Mouse (Mus musculus): ENCODE results near the gene Defb26. TPM values are rescaled to one million over a fixed set of nuclear protein-coding genes. Genes with fewer than 3 reads are reported as not detected.
A peak's percentile ranks its signal among the peaks of the same experiment; 100 is the strongest.

The Defb26 gene
- not detected in 2 replicates for polyA plus RNA-seq (2012; ENCODE audit: insufficient read depth, insufficient read length, low replicate concordance, missing spikeins)

GRCm38 (mm10) chr2:152511592-152511991 is at the start of gene Defb26:
Gene Defb26, minus strand, starts transcription at chr2:152511692.
- TF ChIP-seq CTCF (IDR thresholded peaks at IDR 0.05; ENCODE audit: insufficient read depth, low read depth, low read length) (no peak), POLR2A (IDR thresholded peaks at IDR 0.05; ENCODE audit: insufficient read depth, low read depth, low read length) (no peak)
- no peak within 1 kb of the TSS for H3K27ac ChIP-seq (ENCODE audit: insufficient read depth, low read depth, low read length)
- no peaks in the 10 kb centered on the region for H3K4me1 ChIP-seq (ENCODE audit: control insufficient read depth, insufficient read depth, low read length)
- no peak within 1 kb of the TSS for H3K4me3 ChIP-seq (ENCODE audit: insufficient read depth, low read depth, low read length)
- 81% methylated on average over 1 of the region's 1 CpGs for WGBS

- 89% methylated on average over 7 of the region's 7 CpGs for WGBS
- no peak overlapping the region for H3K4me3 ChIP-seq (ENCODE audit: insufficient read depth, low read depth, low read length)
These were observed 45.2 kb upstream of the Defb26 start for GRCm38 (mm10) chr2:152556655-152557054.

GRCm38 (mm10) chr2:152553774-152554423 is 42.4 kb upstream of the Defb26 start:
- Histone ChIP-seq H3K27ac (ENCODE audit: insufficient read depth, low read depth, low read length) (no peak overlapping the region), H3K4me1 (ENCODE audit: control insufficient read depth, insufficient read depth, low read length) (no peaks in the 10 kb centered on the region), H3K4me3 (ENCODE audit: insufficient read depth, low read depth, low read length) (no peak overlapping the region)
- 10% methylated on average over 16 of the region's 16 CpGs for WGBS
- TF ChIP-seq POLR2A (IDR thresholded peaks at IDR 0.05; ENCODE audit: insufficient read depth, low read depth, low read length) (no peak), CTCF (IDR thresholded peaks at IDR 0.05; ENCODE audit: insufficient read depth, low read depth, low read length) (peak; percentile 84)

More at GRCm38 (mm10) chr2:152556655-152557054, 45.2 kb upstream of the Defb26 start:
- TF ChIP-seq POLR2A (IDR thresholded peaks at IDR 0.05; ENCODE audit: insufficient read depth, low read depth, low read length): no peak
- no peak for TF ChIP-seq CTCF (IDR thresholded peaks at IDR 0.05; ENCODE audit: insufficient read depth, low read depth, low read length)
- no peak overlapping the region for H3K27ac ChIP-seq (ENCODE audit: insufficient read depth, low read depth, low read length)
- no peaks in the 10 kb centered on the region for H3K4me1 ChIP-seq (ENCODE audit: control insufficient read depth, insufficient read depth, low read length)

DNA sequence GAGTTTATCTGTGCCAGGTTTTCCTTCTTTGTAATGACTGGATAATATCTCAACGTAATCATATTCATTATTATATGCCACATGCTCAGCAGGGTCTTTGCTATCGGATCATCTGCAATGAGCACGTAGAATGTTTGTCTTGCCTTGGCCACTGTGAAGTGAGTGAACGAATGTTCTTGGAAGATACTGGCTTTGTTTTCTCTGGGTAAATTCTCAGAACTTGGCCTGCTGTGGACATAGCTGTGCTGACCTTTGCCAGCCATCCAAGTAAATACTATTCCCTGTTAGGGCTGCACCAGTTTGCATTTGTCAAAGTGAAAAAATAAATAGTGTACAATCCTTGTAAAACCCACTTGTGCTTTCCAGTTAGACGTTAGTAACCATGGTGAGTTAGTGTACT is 36.6 kb upstream of the Defb26 start:
- TF ChIP-seq POLR2A (IDR thresholded peaks at IDR 0.05; ENCODE audit: insufficient read depth, low read depth, low read length) (no peak), CTCF (IDR thresholded peaks at IDR 0.05; ENCODE audit: insufficient read depth, low read depth, low read length) (no peak)
- 0 out of 2 replicates have a peak, but pooled peaks cover 2% of the 10 kb centered on the region for H3K4me1 ChIP-seq (ENCODE audit: control insufficient read depth, insufficient read depth, low read length)
- WGBS: 83% methylated on average over 5 of the region's 5 CpGs

GRCm38 (mm10) chr2:152544691-152545090 is 33.2 kb upstream of the Defb26 start:
- H3K4me3 ChIP-seq (ENCODE audit: insufficient read depth, low read depth, low read length): no peak overlapping the region
- TF ChIP-seq POLR2A (IDR thresholded peaks at IDR 0.05; ENCODE audit: insufficient read depth, low read depth, low read length): no peak
- 0 out of 2 replicates have a peak, but pooled peaks have one; percentile 11 for TF ChIP-seq CTCF (IDR thresholded peaks at IDR 0.05; ENCODE audit: insufficient read depth, low read depth, low read length)
- H3K27ac ChIP-seq (ENCODE audit: insufficient read depth, low read depth, low read length): no peak overlapping the region
- H3K4me1 ChIP-seq (ENCODE audit: control insufficient read depth, insufficient read depth, low read length): 0 out of 2 replicates have a peak, but pooled peaks cover 2% of the 10 kb centered on the region
- 19% methylated on average over 4 of the region's 4 CpGs for WGBS

More for the DNA sequence above, 36.6 kb upstream of the Defb26 start:
- no peak overlapping the region for H3K4me3 ChIP-seq (ENCODE audit: insufficient read depth, low read depth, low read length)
- H3K27ac ChIP-seq (ENCODE audit: insufficient read depth, low read depth, low read length): no peak overlapping the region

DNA sequence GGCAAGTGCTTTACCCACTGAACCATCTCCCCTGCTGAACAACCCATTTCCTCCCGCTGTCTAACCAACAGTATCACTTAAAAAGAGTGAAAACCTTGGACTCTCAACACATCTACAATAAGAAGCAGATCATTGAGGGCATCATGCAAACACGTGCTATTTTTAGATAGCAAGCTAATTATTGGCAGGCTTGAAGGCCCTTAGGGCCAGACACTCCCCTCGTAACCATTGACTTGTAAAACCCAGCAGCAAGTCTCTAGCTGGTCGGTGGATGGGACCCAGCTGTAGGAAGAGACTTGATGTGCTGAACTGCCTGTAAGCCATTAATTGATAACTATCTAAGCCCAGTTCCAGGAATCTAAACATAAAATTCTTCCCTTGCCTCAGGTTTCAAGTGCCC is 32.0 kb upstream of the Defb26 start:
- H3K27ac ChIP-seq (ENCODE audit: insufficient read depth, low read depth, low read length): no peak overlapping the region
- 71% methylated on average over 4 of the region's 4 CpGs for WGBS
- TF ChIP-seq POLR2A (IDR thresholded peaks at IDR 0.05; ENCODE audit: insufficient read depth, low read depth, low read length) (no peak), CTCF (IDR thresholded peaks at IDR 0.05; ENCODE audit: insufficient read depth, low read depth, low read length) (no peak)
- 0 out of 2 replicates have a peak, but pooled peaks cover 2% of the 10 kb centered on the region for H3K4me1 ChIP-seq (ENCODE audit: control insufficient read depth, insufficient read depth, low read length)
- H3K4me3 ChIP-seq (ENCODE audit: insufficient read depth, low read depth, low read length): no peak overlapping the region

- TF ChIP-seq POLR2A (IDR thresholded peaks at IDR 0.05; ENCODE audit: insufficient read depth, low read depth, low read length) (no peak), CTCF (IDR thresholded peaks at IDR 0.05; ENCODE audit: insufficient read depth, low read depth, low read length) (no peak)
- 0 out of 2 replicates have a peak, but pooled peaks cover 2% of the 10 kb centered on the region for H3K4me1 ChIP-seq (ENCODE audit: control insufficient read depth, insufficient read depth, low read length)
These were observed 31.4 kb upstream of the Defb26 start for GRCm38 (mm10) chr2:152542897-152543296.

DNA sequence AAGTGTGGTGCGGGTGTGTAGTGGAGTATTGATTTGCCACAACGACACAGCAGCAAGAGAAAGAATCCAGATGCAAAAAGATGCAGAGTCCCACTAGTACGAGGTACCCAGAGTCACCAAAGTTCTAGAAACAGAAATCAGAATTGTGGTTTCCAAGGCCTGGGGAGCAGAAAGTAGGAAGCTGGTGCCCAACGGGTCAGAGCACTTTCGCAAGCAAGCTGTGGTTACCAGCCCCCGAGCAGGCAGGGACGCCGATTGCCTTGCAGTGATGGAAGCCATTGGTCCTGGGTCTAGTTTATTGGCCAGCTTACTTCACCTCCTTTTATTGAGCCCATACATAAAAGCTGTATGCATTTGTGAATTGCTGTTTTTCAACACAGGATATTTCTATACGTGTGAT is 30.5 kb upstream of the Defb26 start:
- 86% methylated on average over 9 of the region's 9 CpGs for WGBS

More at GRCm38 (mm10) chr2:152542897-152543296, 31.4 kb upstream of the Defb26 start:
- WGBS: 83% methylated on average over 2 of the region's 2 CpGs
- H3K27ac ChIP-seq (ENCODE audit: insufficient read depth, low read depth, low read length): no peak overlapping the region
- no peak overlapping the region for H3K4me3 ChIP-seq (ENCODE audit: insufficient read depth, low read depth, low read length)

GRCm38 (mm10) chr2:152539944-152540710 is 28.6 kb upstream of the Defb26 start, which contains the start of gene Defb29:
Gene Defb29, minus strand, starts transcription at chr2:152540098.
- TF ChIP-seq CTCF (IDR thresholded peaks at IDR 0.05; ENCODE audit: insufficient read depth, low read depth, low read length): no peak
- no peak for TF ChIP-seq POLR2A (IDR thresholded peaks at IDR 0.05; ENCODE audit: insufficient read depth, low read depth, low read length)
- Histone ChIP-seq H3K4me1 (ENCODE audit: control insufficient read depth, insufficient read depth, low read length) (no peaks in the 10 kb centered on the region), H3K27ac (ENCODE audit: insufficient read depth, low read depth, low read length) (no peak within 1 kb of the TSS), H3K4me3 (ENCODE audit: insufficient read depth, low read depth, low read length) (no peak within 1 kb of the TSS)
- 58% methylated on average over 13 of the region's 13 CpGs for WGBS

More for the DNA sequence above, 30.5 kb upstream of the Defb26 start:
- no peak overlapping the region for H3K27ac ChIP-seq (ENCODE audit: insufficient read depth, low read depth, low read length)
- H3K4me3 ChIP-seq (ENCODE audit: insufficient read depth, low read depth, low read length): no peak overlapping the region
- H3K4me1 ChIP-seq (ENCODE audit: control insufficient read depth, insufficient read depth, low read length): no peaks in the 10 kb centered on the region
- TF ChIP-seq CTCF (IDR thresholded peaks at IDR 0.05; ENCODE audit: insufficient read depth, low read depth, low read length) (no peak), POLR2A (IDR thresholded peaks at IDR 0.05; ENCODE audit: insufficient read depth, low read depth, low read length) (no peak)

Measured in olfactory bulb, adult 2 months (tissue).